Mouse (Mus musculus) myocyte (in vitro differentiated cells): ENCODE data around the gene Slc9a7.

Experiments
- CEBPB ChIP-seq: IDR thresholded peaks from 2 replicates; pipeline ENCODE4 v1.6.1; 2011; ENCODE audit warnings: mild to moderate bottlenecking, moderate library complexity; ENCODE audit not compliant: poor library complexity, insufficient read depth, severe bottlenecking
- E2F4 ChIP-seq: IDR thresholded peaks from one replicate; pipeline ENCODE4 v1.6.1; 2011; ENCODE audit warnings: mild to moderate bottlenecking, control low read depth, moderate library complexity; ENCODE audit not compliant: insufficient read depth
- MAX ChIP-seq: IDR thresholded peaks from one replicate; pipeline ENCODE4 v1.6.1; 2011; ENCODE audit warnings: low read depth, mild to moderate bottlenecking, control low read depth
- MYOD1 ChIP-seq, 3 experiments: IDR thresholded peaks; one replicate each; pipeline ENCODE4 v1.6.1; 2011; ENCODE audit warnings: control low read depth in 2 of 3, low read depth in 2 of 3, mild to moderate bottlenecking in 2 of 3, moderate library complexity in 1 of 3; ENCODE audit not compliant: insufficient read length in 2 of 3, control insufficient read depth in 1 of 3
- MYOG ChIP-seq, 3 experiments: IDR thresholded peaks; one replicate each; pipeline ENCODE4 v1.6.1; 2011; ENCODE audit warnings: control low read depth in 2 of 3, low read depth in 2 of 3, mild to moderate bottlenecking in 2 of 3; ENCODE audit not compliant: insufficient read length in 2 of 3, control insufficient read depth in 1 of 3, insufficient read depth in 1 of 3
- POLR2A ChIP-seq: IDR thresholded peaks from one replicate; pipeline ENCODE4 v1.6.1; 2011; ENCODE audit warnings: low read depth, mild to moderate bottlenecking, control low read depth, moderate library complexity; ENCODE audit not compliant: insufficient read length
- POLR2AphosphoS2 ChIP-seq: IDR thresholded peaks from one replicate; pipeline ENCODE4 v1.6.1; 2011; ENCODE audit warnings: low read depth, control low read depth; ENCODE audit not compliant: insufficient read length
- REST ChIP-seq: IDR thresholded peaks from one replicate; pipeline ENCODE4 v1.6.1; 2011; ENCODE audit warnings: mild to moderate bottlenecking, control low read depth, moderate library complexity; ENCODE audit not compliant: insufficient read depth, insufficient read length
- SRF ChIP-seq: IDR thresholded peaks from one replicate; pipeline ENCODE4 v1.6.1; 2011; ENCODE audit warnings: low read depth; ENCODE audit not compliant: control insufficient read depth, insufficient read length
- TCF12 ChIP-seq: IDR thresholded peaks from one replicate; pipeline ENCODE4 v1.6.1; 2011; ENCODE audit warnings: mild to moderate bottlenecking, control low read depth; ENCODE audit not compliant: poor library complexity, insufficient read depth, severe bottlenecking
- TCF3 ChIP-seq: IDR thresholded peaks from one replicate; pipeline ENCODE4 v1.6.1; 2011; ENCODE audit warnings: low read depth, control low read depth; ENCODE audit not compliant: insufficient read length
- USF1 ChIP-seq: IDR thresholded peaks from one replicate; pipeline ENCODE4 v1.6.1; 2011; ENCODE audit warnings: low read depth, mild to moderate bottlenecking, control low read depth, moderate library complexity

GRCm38 (mm10) chrX:20305941-20306340, 14.3 kb upstream of the Slc9a7 start:
- TF ChIP-seq POLR2A (no peak), MYOG (IDR thresholded peaks at IDR 0.05; ENCODE audit: control insufficient read depth in 1 of 3, insufficient read depth in 1 of 3, insufficient read length in 2 of 3, low read depth in 2 of 3) (no peak), USF1 (no peak), MAX (no peak), CEBPB (no peak), TCF12 (no peak), POLR2AphosphoS2 (no peak), MYOD1 (IDR thresholded peaks at IDR 0.05; ENCODE audit: control insufficient read depth in 1 of 3, insufficient read length in 2 of 3, low read depth in 2 of 3) (no peak), SRF (no peak), TCF3 (no peak), E2F4 (no peak), REST (no peak)
